Mouse (Mus musculus): Measurements from ENCODE around the gene Capzb. TPM values are rescaled to one million over a fixed set of nuclear protein-coding genes. Genes with fewer than 3 reads are reported as not detected.

The Capzb gene
- total RNA-seq, 2 experiments from 2014 or later = 444 to 499 TPM

DNA sequence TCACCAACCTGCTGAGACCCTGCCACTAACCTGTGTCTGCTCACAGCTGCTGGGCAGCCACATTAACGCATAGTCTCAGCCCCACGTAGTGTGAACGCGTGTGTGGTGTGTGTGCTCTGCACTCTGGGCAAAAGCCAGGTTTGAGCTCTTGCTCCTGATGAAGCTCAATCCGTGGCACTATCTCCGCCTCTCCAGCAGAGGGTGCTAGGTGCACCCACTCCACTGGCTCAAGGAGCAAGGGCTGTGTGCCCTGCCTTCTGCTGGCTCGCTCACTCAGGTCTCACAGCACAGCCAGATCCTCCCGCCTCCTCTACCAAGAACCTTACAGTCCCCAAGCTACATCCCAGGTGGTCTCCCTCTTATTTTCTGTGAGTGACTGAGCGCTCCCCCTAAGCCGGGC, 96.3 kb downstream of the Capzb start:
- intact Hi-C loops (cut with DNase I) = loop anchor here (5.0 to 10.0 kb wide), 3 partner anchors 74 to 202 kb away; partner anchors contain the start of gene Capzb
- DNase-seq = peak; percentile 82
- TF ChIP-seq CTCF (IDR thresholded peaks at IDR 0.05) = peak; percentile 84
- H3K4me3 ChIP-seq = no peak overlapping the region
- H3K27ac ChIP-seq = peak overlapping the region; percentile 88

- no peak overlapping the region for H3K27ac ChIP-seq
- DNase-seq = no peak
- intact Hi-C loops (cut with DNase I) = no loop called here
- TF ChIP-seq CTCF (IDR thresholded peaks at IDR 0.05) = no peak
- H3K4me3 ChIP-seq = no peak overlapping the region
Observed at GRCm38 (mm10) chr4:139291099-139291498, 98.4 kb downstream of the Capzb start.

- intact Hi-C loops (cut with DNase I) = loop anchor here (2.0 kb wide), 1 partner anchor 43 kb away; no protein-coding TSS in a partner anchor
- no peak for TF ChIP-seq CTCF (IDR thresholded peaks at IDR 0.05)
- H3K27ac ChIP-seq = no peak overlapping the region; the same call in 1 of the 2 replicates
- no peak for DNase-seq
- H3K4me3 ChIP-seq = no peak overlapping the region
Observed at GRCm38 (mm10) chr4:139292038-139292437, 99.3 kb downstream of the Capzb start.

GRCm38 (mm10) chr4:139297566-139297965, 104.9 kb downstream of the Capzb start:
- DNase-seq = peak; percentile 83
- Histone ChIP-seq H3K27ac (0 out of 2 replicates have a peak overlapping the region, but pooled peaks have one; percentile 24), H3K4me3 (no peak overlapping the region)
- peak; percentile 47 for TF ChIP-seq CTCF (IDR thresholded peaks at IDR 0.05)
- intact Hi-C loops (cut with DNase I) = no loop called here

DNA sequence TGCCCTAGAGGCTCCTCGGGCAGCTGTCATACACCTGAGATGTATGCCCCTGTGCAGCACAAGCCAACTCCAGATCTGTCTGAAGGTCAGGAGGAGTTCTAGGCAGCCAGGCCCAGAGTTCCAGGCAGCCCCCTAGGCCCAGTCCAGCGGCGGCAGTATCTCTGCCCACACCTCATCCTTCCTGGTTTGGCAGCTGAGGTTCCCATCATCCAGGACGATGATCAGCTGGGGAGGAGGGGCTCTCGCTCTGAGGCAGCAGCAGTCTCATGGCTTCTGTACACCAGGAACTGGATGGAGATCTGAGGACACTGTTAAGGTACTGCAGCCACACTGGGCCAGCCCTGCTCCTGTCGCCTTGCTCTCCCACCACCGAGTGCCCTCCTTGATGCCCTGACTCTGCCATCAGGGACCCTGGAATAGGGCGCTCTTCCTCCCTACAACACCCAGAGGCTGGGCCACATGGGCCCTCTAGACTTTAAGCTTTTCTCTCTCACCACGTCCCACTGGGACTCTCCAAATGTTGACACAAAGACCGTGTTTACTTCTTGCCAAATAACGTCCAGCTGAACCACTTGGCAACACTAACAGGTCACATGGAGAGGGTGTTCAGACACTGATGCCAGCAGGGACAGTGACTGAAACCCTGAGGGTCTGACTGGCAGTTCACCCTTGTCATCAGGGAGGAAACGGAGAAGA, 106.1 kb downstream of the Capzb start:
- no peak overlapping the region for H3K27ac ChIP-seq
- H3K4me3 ChIP-seq = no peak overlapping the region
- TF ChIP-seq CTCF (IDR thresholded peaks at IDR 0.05) = no peak
- intact Hi-C loops (cut with DNase I) = no loop called here
- no peak for DNase-seq

DNA sequence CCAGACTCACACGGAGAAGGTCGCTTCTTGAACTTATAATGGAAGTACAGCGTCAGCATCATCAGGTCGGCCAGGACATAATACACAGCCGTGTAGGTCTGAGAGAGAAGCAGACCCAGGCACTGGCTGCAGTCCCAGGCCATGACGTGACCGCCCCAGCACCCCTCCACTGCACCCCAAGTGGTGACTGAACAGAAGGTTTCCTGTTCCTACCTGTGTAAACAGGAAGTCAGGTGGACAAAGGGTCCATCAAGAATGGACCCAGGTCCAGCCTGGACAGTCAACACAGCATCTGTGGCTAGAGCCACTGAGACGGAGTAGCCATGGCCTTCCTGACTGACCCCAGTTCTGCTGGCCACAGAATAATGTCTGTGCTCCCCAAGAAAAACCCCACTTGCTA, 109.1 kb downstream of the Capzb start:
- Histone ChIP-seq H3K27ac (no peak overlapping the region), H3K4me3 (no peak overlapping the region)
- no peak for TF ChIP-seq CTCF (IDR thresholded peaks at IDR 0.05)
- DNase-seq = no peak
- intact Hi-C loops (cut with DNase I) = no loop called here

GRCm38 (mm10) chr4:139302241-139302640, 109.5 kb downstream of the Capzb start:
- TF ChIP-seq CTCF (IDR thresholded peaks at IDR 0.05) = no peak
- intact Hi-C loops (cut with DNase I) = no loop called here
- DNase-seq = no peak
- no peak overlapping the region for H3K27ac ChIP-seq
- H3K4me3 ChIP-seq = no peak overlapping the region

- TF ChIP-seq CTCF (IDR thresholded peaks at IDR 0.05) = no peak
Observed at GRCm38 (mm10) chr4:139305521-139305920, 112.8 kb downstream of the Capzb start.

DNA sequence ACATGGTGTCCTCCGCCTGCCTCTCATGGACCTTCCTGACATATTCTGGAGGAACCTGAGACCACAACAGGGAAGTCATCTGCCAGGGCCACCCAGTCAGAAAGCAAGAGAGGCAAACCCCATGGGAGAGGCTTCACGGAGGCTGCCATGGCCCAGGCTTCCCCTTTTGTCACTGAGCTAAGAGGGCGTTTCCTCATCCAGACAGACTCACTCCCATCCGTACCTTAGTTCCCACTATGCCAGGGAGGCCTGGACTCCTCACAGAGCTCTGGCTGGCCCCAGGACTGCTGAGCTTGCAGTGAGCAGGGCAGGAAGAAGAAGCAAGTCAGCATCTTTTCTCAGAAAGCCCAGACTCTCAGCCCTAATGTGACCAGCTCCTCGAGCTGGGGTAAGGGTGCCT, 115.2 kb downstream of the Capzb start:
- intact Hi-C loops (cut with DNase I) = no loop called here
- no peak overlapping the region for H3K4me3 ChIP-seq
- H3K27ac ChIP-seq = no peak overlapping the region
- TF ChIP-seq CTCF (IDR thresholded peaks at IDR 0.05) = no peak
- peak; percentile 49 for DNase-seq

More at GRCm38 (mm10) chr4:139305521-139305920, 112.8 kb downstream of the Capzb start:
- DNase-seq = no peak
- intact Hi-C loops (cut with DNase I) = no loop called here
- H3K4me3 ChIP-seq = no peak overlapping the region
- no peak overlapping the region for H3K27ac ChIP-seq

GRCm38 (mm10) chr4:139309651-139310050, 117.0 kb downstream of the Capzb start:
- peak overlapping the region; percentile 92 for H3K4me3 ChIP-seq
- no peak overlapping the region; the same call in 1 of the 2 replicates for H3K27ac ChIP-seq
- no peak for TF ChIP-seq CTCF (IDR thresholded peaks at IDR 0.05)
- no peak for DNase-seq
- intact Hi-C loops (cut with DNase I) = no loop called here

DNA sequence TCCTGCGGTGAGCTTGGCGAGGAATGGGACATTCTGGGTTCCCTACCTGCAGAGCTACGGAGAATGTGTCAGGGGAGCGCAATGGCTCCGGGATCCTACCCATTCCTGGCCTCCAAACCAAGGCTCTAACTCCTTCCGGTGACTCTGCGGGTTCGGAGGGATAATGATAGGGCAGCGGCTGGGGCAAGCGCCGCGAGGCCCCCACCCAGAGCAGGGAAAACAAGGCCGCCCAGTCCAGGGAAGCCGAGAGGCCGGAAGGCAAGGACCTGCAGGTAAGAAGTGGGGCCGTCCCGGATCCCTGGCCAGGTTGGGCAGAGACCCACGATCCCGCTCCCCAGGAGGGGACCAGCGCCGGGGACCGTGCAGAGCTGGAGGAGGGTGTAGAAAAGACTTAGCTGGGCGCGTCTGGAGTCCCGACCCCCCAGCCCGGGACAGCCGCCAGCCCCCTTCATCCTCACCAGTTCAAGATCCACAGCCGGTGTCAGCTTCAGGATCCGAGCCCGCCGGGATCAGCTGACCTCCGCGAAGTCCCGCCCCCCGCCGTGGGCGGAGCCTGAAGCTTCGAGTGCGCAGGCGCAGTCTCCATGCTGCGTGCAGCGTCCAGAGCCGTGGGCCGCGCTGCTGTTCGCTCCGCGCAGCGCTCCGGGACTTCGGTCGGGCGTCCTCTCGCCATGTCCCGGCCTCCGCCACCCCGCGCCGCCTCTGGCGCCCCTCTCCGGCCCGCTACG, 117.6 kb downstream of the Capzb start, which contains the start of the genes Pqlc2 and Akr7a5:
Gene Pqlc2, minus strand, starts transcription at position 538 of the 728 bp plus-strand sequence.
Gene Akr7a5, plus strand, starts transcription at position 574 of the 728 bp plus-strand sequence.
- DNase-seq = peak; percentile 98
- intact Hi-C loops (cut with DNase I) = no loop called here

GRCm38 (mm10) chr4:139310899-139311701, 118.4 kb downstream of the Capzb start:
- peak overlapping the region; percentile 92 for H3K4me3 ChIP-seq
- intact Hi-C loops (cut with DNase I) = no loop called here
- peak overlapping the region; percentile 88 for H3K27ac ChIP-seq
- DNase-seq = no peak
- 0 out of 2 replicates have a peak, but pooled peaks have one; percentile 4 for TF ChIP-seq CTCF (IDR thresholded peaks at IDR 0.05)

More for the DNA sequence above, 117.6 kb downstream of the Capzb start, which contains the start of the genes Pqlc2 and Akr7a5:
- peak within 1 kb of the TSS; percentile 92 for H3K4me3 ChIP-seq
- H3K27ac ChIP-seq = peak within 1 kb of the TSS; percentile 88
- TF ChIP-seq CTCF (IDR thresholded peaks at IDR 0.05) = no peak
